Mouse (Mus musculus): Measurements from ENCODE around the gene Pacrg. TPM values are rescaled to one million over a fixed set of nuclear protein-coding genes. Genes with fewer than 3 reads are reported as not detected.

The Pacrg gene
- total and polyA plus RNA-seq, 3 experiments, result not detected

GRCm38 (mm10) chr17:10721562-10721961 lies 118.5 kb downstream of the Pacrg start:
- no peak for TF ChIP-seq EP300 (IDR thresholded peaks at IDR 0.05; ENCODE audit: low read depth in 1 of 2, low read length in 2 of 2)
- no peak for TF ChIP-seq USF1 (IDR thresholded peaks at IDR 0.05; ENCODE audit: low read depth, low read length)
- TF ChIP-seq SIN3A (IDR thresholded peaks at IDR 0.05; ENCODE audit: low read length), result no peak
- TF ChIP-seq ZMIZ1 (IDR thresholded peaks at IDR 0.05; ENCODE audit: low read depth, low read length), result no peak
- no peak for TF ChIP-seq HCFC1 (IDR thresholded peaks at IDR 0.05; ENCODE audit: low read depth, low read length)
- TF ChIP-seq NRF1 (IDR thresholded peaks at IDR 0.05; ENCODE audit: insufficient read depth, low read depth, low read length, poor library complexity, severe bottlenecking), result no peak
- no peak for TF ChIP-seq UBTF (IDR thresholded peaks at IDR 0.05; ENCODE audit: borderline replicate concordance, insufficient read depth, low read depth, low read length)
- no peak for TF ChIP-seq USF2 (IDR thresholded peaks at IDR 0.05; ENCODE audit: borderline replicate concordance in 1 of 2, insufficient read depth in 1 of 2, low read depth in 1 of 2, low read length in 2 of 2)
- no peak for TF ChIP-seq TBP (IDR thresholded peaks at IDR 0.05; ENCODE audit: low read depth, low read length)
- no peaks in the 10 kb centered on the region for H3K27me3 ChIP-seq (ENCODE audit: control insufficient read depth in 1 of 2, insufficient read depth in 2 of 2, low read length in 2 of 2)
- H3K27ac ChIP-seq (ENCODE audit: control insufficient read depth, low read depth, low read length), result no peak overlapping the region
- H3K79me2 ChIP-seq (ENCODE audit: control insufficient read depth, insufficient read depth, low read length, poor library complexity), result no peaks in the 10 kb centered on the region
- no peaks in the 10 kb centered on the region for H3K36me3 ChIP-seq (ENCODE audit: control insufficient read depth in 1 of 2, insufficient read depth in 2 of 2, low read length in 2 of 2)
- no peaks in the 10 kb centered on the region for H3K9me3 ChIP-seq (replicated peaks; ENCODE audit: insufficient read depth, low read length)
- no peaks in the 10 kb centered on the region for H3K4me1 ChIP-seq (ENCODE audit: control insufficient read depth in 1 of 2, insufficient read depth in 2 of 2, low read length in 2 of 2)
- DNase-seq (ENCODE audit: low read depth, low spot score), result peak; percentile 1
- H3K4me3 ChIP-seq (ENCODE audit: control insufficient read depth in 1 of 2, insufficient read depth in 1 of 2, low read depth in 2 of 2, low read length in 2 of 2), result no peak overlapping the region
- no peak overlapping the region for H3K9ac ChIP-seq (ENCODE audit: control insufficient read depth, low read depth, low read length, poor library complexity, severe bottlenecking)

DNA sequence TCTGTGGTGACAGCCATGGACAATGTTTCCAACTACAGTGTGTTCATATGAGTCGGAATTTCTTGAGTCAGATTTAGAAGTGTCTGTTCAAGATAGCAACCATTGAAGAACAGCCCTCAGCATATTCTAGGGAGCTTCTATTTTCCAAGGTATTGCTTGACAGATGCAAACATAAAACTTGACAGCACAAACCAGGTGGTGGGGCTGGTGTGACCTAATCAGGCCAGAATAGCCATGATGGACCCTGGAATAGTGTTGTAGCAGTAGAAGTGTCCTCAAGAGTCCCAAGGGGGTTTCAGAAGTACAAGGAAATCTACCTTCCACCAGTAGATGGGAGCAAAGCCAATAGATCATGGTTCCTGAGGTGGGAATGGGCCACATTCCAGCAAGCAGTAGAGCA lies 123.0 kb downstream of the Pacrg start:
- no peak overlapping the region for H3K4me3 ChIP-seq (ENCODE audit: control insufficient read depth in 1 of 2, insufficient read depth in 1 of 2, low read depth in 2 of 2, low read length in 2 of 2)
- no peak overlapping the region for H3K9ac ChIP-seq (ENCODE audit: control insufficient read depth, low read depth, low read length, poor library complexity, severe bottlenecking)
- H3K36me3 ChIP-seq (ENCODE audit: control insufficient read depth in 1 of 2, insufficient read depth in 2 of 2, low read length in 2 of 2), result no peaks in the 10 kb centered on the region
- H3K9me3 ChIP-seq (replicated peaks; ENCODE audit: insufficient read depth, low read length), result no peaks in the 10 kb centered on the region
- TF ChIP-seq SIN3A (IDR thresholded peaks at IDR 0.05; ENCODE audit: low read length) (no peak), BHLHE40 (IDR thresholded peaks at IDR 0.05; ENCODE audit: borderline replicate concordance, low read depth, low read length) (no peak), TAL1 (IDR thresholded peaks at IDR 0.05; ENCODE audit: low read length) (no peak), RAD21 (IDR thresholded peaks at IDR 0.05; ENCODE audit: low read depth, low read length) (no peak), SMC3 (IDR thresholded peaks at IDR 0.05; ENCODE audit: low read depth, low read length) (no peak), MEF2A (IDR thresholded peaks at IDR 0.05; ENCODE audit: extremely low read depth, insufficient replicate concordance, low read depth, low read length, poor library complexity, severe bottlenecking) (no peak)
- DNase-seq (ENCODE audit: low read depth, low spot score), result no peak
- H3K4me1 ChIP-seq (ENCODE audit: control insufficient read depth in 1 of 2, insufficient read depth in 2 of 2, low read length in 2 of 2), result no peaks in the 10 kb centered on the region
- H3K27ac ChIP-seq (ENCODE audit: control insufficient read depth, low read depth, low read length), result no peak overlapping the region
- no peaks in the 10 kb centered on the region for H3K27me3 ChIP-seq (ENCODE audit: control insufficient read depth in 1 of 2, insufficient read depth in 2 of 2, low read length in 2 of 2)
- no peaks in the 10 kb centered on the region for H3K79me2 ChIP-seq (ENCODE audit: control insufficient read depth, insufficient read depth, low read length, poor library complexity)

GRCm38 (mm10) chr17:10702781-10703180 lies 137.3 kb downstream of the Pacrg start:
- no peak overlapping the region for H3K27ac ChIP-seq (ENCODE audit: control insufficient read depth, low read depth, low read length)
- no peaks in the 10 kb centered on the region for H3K36me3 ChIP-seq (ENCODE audit: control insufficient read depth in 1 of 2, insufficient read depth in 2 of 2, low read length in 2 of 2)
- no peak overlapping the region for H3K4me3 ChIP-seq (ENCODE audit: control insufficient read depth in 1 of 2, insufficient read depth in 1 of 2, low read depth in 2 of 2, low read length in 2 of 2)
- H3K9me3 ChIP-seq (replicated peaks; ENCODE audit: insufficient read depth, low read length), result no peaks in the 10 kb centered on the region
- no peaks in the 10 kb centered on the region for H3K27me3 ChIP-seq (ENCODE audit: control insufficient read depth in 1 of 2, insufficient read depth in 2 of 2, low read length in 2 of 2)
- H3K9ac ChIP-seq (ENCODE audit: control insufficient read depth, low read depth, low read length, poor library complexity, severe bottlenecking), result no peak overlapping the region
- no peak for DNase-seq (ENCODE audit: low read depth, low spot score)
- no peak for TF ChIP-seq SMC3 (IDR thresholded peaks at IDR 0.05; ENCODE audit: low read depth, low read length)
- TF ChIP-seq SIN3A (IDR thresholded peaks at IDR 0.05; ENCODE audit: low read length), result no peak
- TF ChIP-seq RAD21 (IDR thresholded peaks at IDR 0.05; ENCODE audit: low read depth, low read length), result no peak
- no peak for TF ChIP-seq POLR2AphosphoS5 (IDR thresholded peaks at IDR 0.05; ENCODE audit: borderline replicate concordance, low read depth, low read length)
- TF ChIP-seq MAZ (IDR thresholded peaks at IDR 0.05; ENCODE audit: low read depth, low read length), result no peak
- TF ChIP-seq MYC (IDR thresholded peaks at IDR 0.05; ENCODE audit: low read depth, low read length), result no peak
- TF ChIP-seq ZMIZ1 (IDR thresholded peaks at IDR 0.05; ENCODE audit: low read depth, low read length), result no peak
- TF ChIP-seq BHLHE40 (IDR thresholded peaks at IDR 0.05; ENCODE audit: borderline replicate concordance, low read depth, low read length), result no peak
- no peak for TF ChIP-seq HCFC1 (IDR thresholded peaks at IDR 0.05; ENCODE audit: low read depth, low read length)
- no peak for TF ChIP-seq JUND (IDR thresholded peaks at IDR 0.05; ENCODE audit: low read depth, low read length)
- no peak for TF ChIP-seq MXI1 (IDR thresholded peaks at IDR 0.05; ENCODE audit: low read depth, low read length)
- no peak for TF ChIP-seq ZNF384 (IDR thresholded peaks at IDR 0.05; ENCODE audit: low read depth, low read length)
- TF ChIP-seq POLR2A (IDR thresholded peaks at IDR 0.05; ENCODE audit: control insufficient read depth in 1 of 2, insufficient read depth in 1 of 2, low read depth in 1 of 2, low read length in 2 of 2, poor library complexity in 1 of 2), result no peak
- TF ChIP-seq GABPA (IDR thresholded peaks at IDR 0.05; ENCODE audit: low read depth, low read length), result no peak
- no peak for TF ChIP-seq E2F4 (IDR thresholded peaks at IDR 0.05; ENCODE audit: borderline replicate concordance, low read depth, low read length)
- no peak for TF ChIP-seq KAT2A (conservative IDR thresholded peaks at IDR 0.05; ENCODE audit: low read depth, low read length)
- TF ChIP-seq CHD1 (IDR thresholded peaks at IDR 0.05; ENCODE audit: low read depth, low read length), result no peak
- TF ChIP-seq USF1 (IDR thresholded peaks at IDR 0.05; ENCODE audit: low read depth, low read length), result no peak
- no peaks in the 10 kb centered on the region for H3K79me2 ChIP-seq (ENCODE audit: control insufficient read depth, insufficient read depth, low read length, poor library complexity)
- no peaks in the 10 kb centered on the region for H3K4me1 ChIP-seq (ENCODE audit: control insufficient read depth in 1 of 2, insufficient read depth in 2 of 2, low read length in 2 of 2)

Measured in MEL (cell line).